Mouse (Mus musculus) large intestine, adult 2 months (tissue): Measurements from ENCODE around the gene Vps37b. TPM values are rescaled to one million over a fixed set of nuclear protein-coding genes. Genes with fewer than 3 reads are reported as not detected.

Source experiments
- DNase-seq: peaks from one replicate; pipeline ENCODE4 v3.0.0-alpha.2; 2012; ENCODE audit warnings: low read depth, low spot score
- WGBS: fragments of 180-500 bp; shearing (Covaris S2); methylation state at CpG from one replicate; pipeline ENCODE4 v1.1.7; 2018; 5-methylcytosine and 5-hydroxymethylcytosine counted together
- polyA plus RNA-seq: library from polyadenylated mRNA; depleted of rRNA; stranded (reverse); fragments of >200 nt; gene quantifications from 2 replicates; pipeline ENCODE4 v1.2.3, GENCODE M21; 2012; rRNA removed

Gene Vps37b
- polyA plus RNA-seq, 1 experiment: 30.6 TPM

DNA sequence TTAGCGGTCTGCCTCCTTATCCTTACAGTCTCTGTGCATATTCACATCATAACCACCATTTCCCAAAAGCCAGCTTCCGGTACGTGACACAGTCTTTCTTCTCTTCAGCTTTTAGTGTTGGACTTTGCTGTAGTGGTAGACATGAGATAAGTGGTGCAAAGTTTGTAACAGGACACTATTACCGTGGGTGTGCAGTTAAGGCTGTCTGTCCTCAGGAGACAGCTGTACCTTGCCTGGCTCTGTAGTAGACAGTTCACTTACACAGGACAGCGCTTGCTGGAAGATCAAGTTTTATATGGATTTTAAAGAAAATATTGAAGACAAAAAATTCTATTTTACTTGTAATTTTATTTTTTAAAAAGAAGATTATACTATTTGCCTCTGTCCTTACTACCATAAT is 63.6 kb downstream of the Vps37b start:
- no peak for DNase-seq
- 62% methylated on average over 5 of the region's 5 CpGs for WGBS

DNA sequence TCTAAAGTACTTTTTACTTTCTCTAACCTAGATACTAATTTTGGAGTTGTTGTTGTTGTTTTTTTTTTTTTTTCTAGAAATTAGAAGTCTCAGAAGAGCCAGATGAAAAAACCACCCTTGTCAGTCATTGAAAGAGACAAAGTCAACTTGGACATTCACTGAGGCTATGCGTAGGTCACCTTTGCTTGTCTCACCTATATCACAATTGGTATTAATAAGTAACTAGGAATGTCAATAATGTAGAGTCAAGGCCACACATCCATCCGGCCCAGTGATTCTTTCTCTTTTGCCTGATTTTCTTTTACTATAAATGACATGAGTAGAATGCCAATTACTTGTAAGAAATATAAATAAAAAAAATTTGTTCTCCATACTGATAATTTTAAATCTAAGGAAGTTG is 65.3 kb downstream of the Vps37b start:
- DNase-seq: no peak
- WGBS: 30% methylated on average over 2 of the region's 2 CpGs

DNA sequence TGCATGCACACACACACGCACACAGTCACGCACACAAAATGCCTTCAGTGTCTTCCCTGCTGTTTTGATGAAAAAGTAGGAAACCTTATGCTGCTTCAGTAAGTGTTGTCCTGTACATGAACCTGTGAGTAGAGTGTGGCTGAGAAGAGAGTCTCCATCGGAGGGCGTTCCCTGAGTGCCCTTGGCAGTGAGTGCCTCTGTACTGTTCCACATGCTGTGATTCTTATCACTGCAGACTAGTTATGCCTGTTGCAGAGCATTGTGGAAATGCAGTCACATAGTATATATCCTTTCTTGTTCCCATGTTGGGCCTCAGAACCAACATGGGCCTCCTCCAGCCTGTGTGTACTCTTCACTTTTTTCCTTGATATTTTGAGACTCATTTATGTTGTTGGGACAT is 67.9 kb downstream of the Vps37b start:
- WGBS: 90% methylated on average over 4 of the region's 4 CpGs
- no peak for DNase-seq

DNA sequence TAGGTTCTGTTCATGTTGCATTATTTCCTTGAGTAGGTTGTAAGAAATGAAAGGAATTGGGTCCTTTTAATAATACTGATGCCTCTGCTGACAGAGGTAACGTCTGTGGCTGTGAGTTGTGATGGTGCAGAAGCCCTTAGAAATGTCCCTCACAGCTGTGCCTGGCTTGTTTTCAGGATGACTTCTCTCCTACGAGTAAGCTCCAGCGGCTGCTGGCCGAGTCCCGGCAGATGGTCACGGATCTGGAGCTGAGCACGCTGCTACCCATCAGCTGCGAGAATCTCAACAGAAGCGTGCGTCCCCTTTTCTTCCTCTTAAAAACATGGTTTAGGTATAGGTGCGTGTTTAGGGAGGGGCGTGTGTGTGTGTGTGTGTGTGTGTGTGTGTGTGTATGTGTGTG is 71.0 kb downstream of the Vps37b start:
- DNase-seq: no peak
- 85% methylated on average over 12 of the region's 12 CpGs for WGBS

DNA sequence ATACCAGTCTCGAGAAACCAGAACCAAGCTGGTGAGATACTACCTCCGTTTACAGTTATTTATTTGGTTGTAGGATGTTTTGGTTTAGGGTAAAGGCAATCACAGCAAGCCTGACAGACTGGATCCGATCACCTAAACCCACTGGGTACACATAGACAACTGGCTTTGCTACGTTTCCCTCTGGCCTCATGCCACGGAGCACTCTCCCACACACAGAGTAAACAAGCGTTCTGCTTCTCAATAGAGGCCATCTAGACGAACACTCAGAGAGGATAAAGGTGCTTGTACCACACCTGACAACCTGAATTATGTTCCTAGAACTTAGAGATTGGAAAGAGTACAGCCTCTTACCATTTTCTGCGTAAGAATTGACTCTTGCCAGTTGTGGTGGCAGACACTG is 71.9 kb downstream of the Vps37b start:
- WGBS: 27% methylated on average over 8 of the region's 8 CpGs

DNA sequence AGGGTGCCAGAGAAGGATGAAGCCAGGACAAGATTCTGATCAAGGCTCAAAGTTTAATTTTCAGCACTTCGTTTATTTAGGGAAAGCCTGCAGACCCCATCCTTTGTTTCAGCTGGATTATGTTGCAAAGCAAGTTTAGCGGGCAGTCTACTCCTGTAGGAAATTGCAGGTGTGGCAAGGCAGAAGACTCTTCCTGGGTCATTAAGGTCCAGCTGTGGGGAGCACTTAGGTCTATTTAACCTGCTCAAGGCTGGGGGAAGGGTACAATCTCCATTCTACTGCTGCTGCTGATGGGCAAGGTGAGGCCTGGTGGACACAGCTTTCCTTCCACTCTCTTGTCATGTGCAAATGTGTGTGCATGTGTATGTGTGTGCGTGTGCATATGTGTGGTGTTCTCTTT is 73.1 kb downstream of the Vps37b start:
- no peak for DNase-seq
- 46% methylated on average over 3 of the region's 3 CpGs for WGBS

More for the DNA sequence above, 71.9 kb downstream of the Vps37b start:
- DNase-seq: no peak

DNA sequence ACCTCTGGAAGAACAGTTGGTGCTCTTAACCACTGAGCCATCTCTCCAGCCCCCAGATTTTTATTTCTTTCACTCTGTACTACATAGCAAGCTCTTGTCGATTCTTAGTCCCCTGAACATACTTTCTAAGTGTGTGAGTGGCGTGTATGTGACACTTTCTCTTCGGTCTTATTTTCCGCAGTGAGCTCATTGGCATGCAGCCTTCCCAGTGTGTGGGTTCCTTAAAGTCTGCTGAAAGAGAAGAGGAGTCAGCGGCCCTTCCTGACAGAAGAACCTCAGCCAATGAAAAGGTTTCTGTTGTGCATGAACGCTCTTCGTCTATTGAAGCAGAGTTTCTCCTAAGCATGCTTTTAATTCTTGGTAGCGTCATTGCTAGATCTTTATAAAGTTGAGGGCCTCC is 74.9 kb downstream of the Vps37b start:
- 93% methylated on average over 8 of the region's 8 CpGs for WGBS
- DNase-seq: no peak

Other genes with a start within 250 kb of the Vps37b start
- gene Hcar2, start 166.8 kb downstream of the Vps37b start, polyA plus RNA-seq: 0.71 and 0.97 TPM in 2 replicates
- 3.3 and 3.7 TPM in 2 replicates for gene Hcar1, start 152.2 kb downstream of the Vps37b start, polyA plus RNA-seq
- 8.8 and 14.5 TPM in 2 replicates for gene Denr, start 125.1 kb downstream of the Vps37b start, polyA plus RNA-seq
- gene Gm43518, start 104.9 kb downstream of the Vps37b start, polyA plus RNA-seq: 0.22 TPM in 1 of 2 replicates, not detected in the other
- 1.2 and 1.6 TPM in 2 replicates for gene Ccdc62, start 101.6 kb downstream of the Vps37b start, polyA plus RNA-seq
- 22.9 and 34.9 TPM in 2 replicates for gene Hip1r, start 58.6 kb downstream of the Vps37b start, polyA plus RNA-seq
- 7.6 and 10.6 TPM in 2 replicates for gene Abcb9, start 63.5 kb upstream of the Vps37b start, polyA plus RNA-seq
- 37.7 and 41.5 TPM in 2 replicates for gene Ogfod2, start 80.0 kb upstream of the Vps37b start, polyA plus RNA-seq
- 25.5 and 32.0 TPM in 2 replicates for gene Arl6ip4, start 83.8 kb upstream of the Vps37b start, polyA plus RNA-seq
- gene Pitpnm2, start 217.5 kb upstream of the Vps37b start, polyA plus RNA-seq: 8.8 and 14.1 TPM in 2 replicates